ENCODE assay signal across 16 mouse cellular contexts in the genomic region with DNA sequence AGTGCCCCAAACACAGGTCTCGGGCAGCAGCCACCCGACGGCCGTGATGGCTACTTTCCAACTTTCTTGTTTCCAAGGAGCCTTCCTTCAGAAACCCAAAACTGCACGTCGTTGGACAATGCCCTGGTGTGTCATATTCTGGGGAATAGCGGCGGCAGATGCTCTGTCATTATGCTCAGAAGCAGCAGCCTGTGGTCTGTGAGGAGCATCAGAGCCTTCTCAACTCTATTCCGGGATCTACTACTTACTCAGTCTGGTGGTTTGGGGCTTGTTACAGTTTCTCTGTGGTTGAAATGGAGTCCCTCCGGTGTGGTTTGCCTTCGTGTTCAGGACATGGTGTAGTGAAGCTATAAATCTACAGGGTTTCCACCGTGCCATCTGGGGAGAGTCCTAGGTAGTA. TPM values are rescaled to one million over a fixed set of nuclear protein-coding genes. Genes with fewer than 3 reads are reported as not detected.
DNase-seq lines count a peak whose midpoint lies in the region; ATAC-seq and TF ChIP-seq lines count a peak whose summit lies in the region.
"Had no signal": no experiment of that assay in that cellular context is flagged by ENCODE, and none has a peak within 500 bp of the region (broad histone marks: within the 10 kb centered on the region; RNA-seq: fewer than 3 reads in every experiment).

No protein-coding gene starts in this region.

- no peak for TF ChIP-seq CTCF in midbrain, postnatal 0 days (IDR thresholded peaks at IDR 0.05)

- peak; percentile 5 for DNase-seq in gastrocnemius, postnatal 14 days
- no peak for DNase-seq in gastrocnemius, postnatal 36 days
- peak; percentile 44 for DNase-seq in midbrain, postnatal 0 days (ENCODE audit: low spot score)
- no peak for DNase-seq in midbrain, embryonic 11.5 days (ENCODE audit: low spot score, missing footprints)
- no peak for DNase-seq in kidney, adult 9 months
- DNase-seq: B cell, adult 2 months; heart, postnatal 4 days; kidney, adult 11 months; kidney, postnatal 36 days; thymus, postnatal 36 days had no signal

- H3K4me3 ChIP-seq in midbrain, postnatal 0 days (ENCODE audit: low read depth, low read length): no peak overlapping the region
- H3K4me3 ChIP-seq in midbrain, embryonic 11.5 days (ENCODE audit: low read depth, low read length): no peak overlapping the region
- H3K4me3 ChIP-seq in intestine, embryonic 15.5 days (replicated peaks): no peak overlapping the region
- H3K4me3 ChIP-seq: heart, embryonic 10.5 days; midbrain, embryonic 13.5 days had no signal

- H3K4me1 ChIP-seq in midbrain, postnatal 0 days (ENCODE audit: insufficient read depth, low read length): 0 out of 2 replicates have a peak, but pooled peaks cover 2% of the 10 kb centered on the region
- H3K4me1 ChIP-seq in midbrain, embryonic 11.5 days (ENCODE audit: control insufficient read depth, insufficient read depth, low read length): no peaks in the 10 kb centered on the region
- no peaks in the 10 kb centered on the region for H3K4me1 ChIP-seq in intestine, embryonic 15.5 days (replicated peaks)

- intact Hi-C loops in gastrocnemius, postnatal 14 days (cut with DNase I; ENCODE audit: low total_unique reads): no loop called here
- intact Hi-C loops in gastrocnemius, postnatal 36 days (cut with DNase I): no loop called here

- H3K4me2 ChIP-seq in midbrain, postnatal 0 days (ENCODE audit: low read depth, low read length, poor library complexity, severe bottlenecking): no peak overlapping the region
- no peak overlapping the region for H3K4me2 ChIP-seq in midbrain, embryonic 11.5 days
- H3K4me2 ChIP-seq in intestine, embryonic 15.5 days (replicated peaks): no peak overlapping the region
- H3K4me2 ChIP-seq: midbrain, embryonic 13.5 days had no signal

- ATAC-seq in midbrain, postnatal 0 days (ENCODE audit: low FRiP score): no peak
- no peak for ATAC-seq in midbrain, embryonic 11.5 days (ENCODE audit: low FRiP score)
- peak; percentile 84 for ATAC-seq in activated CD4-positive, CD25-positive, alpha-beta regulatory T cell, adult 4 months
- peak; percentile 56 for ATAC-seq in inflammation-experienced regulatory T-cells, adult 6 months
- ATAC-seq in intestine, embryonic 15.5 days: no peak
- ATAC-seq: lung, postnatal 0 days; midbrain, embryonic 13.5 days had no signal

- H3K9ac ChIP-seq in midbrain, postnatal 0 days (replicated peaks; ENCODE audit: low read length, poor library complexity, severe bottlenecking): no peak overlapping the region
- no peak overlapping the region for H3K9ac ChIP-seq in midbrain, embryonic 11.5 days (ENCODE audit: low read length)
- no peak overlapping the region for H3K9ac ChIP-seq in intestine, embryonic 15.5 days
- H3K9ac ChIP-seq: midbrain, embryonic 13.5 days had no signal

- H3K27ac ChIP-seq in midbrain, postnatal 0 days (ENCODE audit: low read depth, low read length): no peak overlapping the region
- H3K27ac ChIP-seq in midbrain, embryonic 11.5 days (ENCODE audit: low read depth, low read length): no peak overlapping the region
- no peak overlapping the region for H3K27ac ChIP-seq in intestine, embryonic 15.5 days
- H3K27ac ChIP-seq: heart, embryonic 10.5 days; midbrain, embryonic 13.5 days had no signal

- H3K9me3 ChIP-seq in midbrain, postnatal 0 days (ENCODE audit: low read length): no peaks in the 10 kb centered on the region
- no peaks in the 10 kb centered on the region for H3K9me3 ChIP-seq in midbrain, embryonic 11.5 days (ENCODE audit: control insufficient read depth, low read length)
- no peaks in the 10 kb centered on the region for H3K9me3 ChIP-seq in intestine, embryonic 15.5 days
- H3K9me3 ChIP-seq: heart, embryonic 10.5 days; midbrain, embryonic 13.5 days had no signal

- no peaks in the 10 kb centered on the region for H3K27me3 ChIP-seq in midbrain, postnatal 0 days (ENCODE audit: insufficient read depth, low read length)
- H3K27me3 ChIP-seq in midbrain, embryonic 11.5 days (ENCODE audit: control insufficient read depth, insufficient read depth, low read length): no peaks in the 10 kb centered on the region
- no peaks in the 10 kb centered on the region for H3K27me3 ChIP-seq in intestine, embryonic 15.5 days (replicated peaks)
- H3K27me3 ChIP-seq: midbrain, embryonic 13.5 days had no signal

- WGBS in midbrain, postnatal 0 days: 72% methylated on average over 12 of the region's 12 CpGs
- WGBS in midbrain, embryonic 11.5 days: 91% methylated on average over 12 of the region's 12 CpGs
- WGBS in intestine, embryonic 15.5 days: 85% methylated on average over 12 of the region's 12 CpGs

- H3K36me3 ChIP-seq in midbrain, postnatal 0 days (ENCODE audit: insufficient read depth, low read length): no peaks in the 10 kb centered on the region
- H3K36me3 ChIP-seq in midbrain, embryonic 11.5 days (ENCODE audit: control insufficient read depth, insufficient read depth, low read length): no peaks in the 10 kb centered on the region
- no peaks in the 10 kb centered on the region for H3K36me3 ChIP-seq in intestine, embryonic 15.5 days
- H3K36me3 ChIP-seq: heart, embryonic 10.5 days; midbrain, embryonic 13.5 days had no signal

RNA-seq across cellular contexts. Expression of a gene that starts 52.2 kb away (rescaled TPM):
- total RNA-seq in gastrocnemius, postnatal 14 days (2021): under 1 TPM; 0.55 to 0.59 TPM
- total RNA-seq in gastrocnemius, postnatal 36 days (2021): under 1 TPM in 1 of 2 experiments, not detected in 1; 0.32 TPM
- 30.4 and 38.7 TPM in 2 replicates for total RNA-seq in midbrain, postnatal 0 days (2014; rRNA removed)
- polyA plus RNA-seq in midbrain, postnatal 0 days (2015; fragmentation: Nextera tagmentation; extraction: Ambion mirVana): 75.0 and 75.5 TPM in 2 replicates
- 5.1 and 5.2 TPM in 2 replicates for polyA plus RNA-seq in midbrain, embryonic 11.5 days (2014; fragmentation: Nextera tagmentation; extraction: Ambion mirVana)
- 1 to 10 TPM; 4.8 to 5.0 TPM for polyA plus RNA-seq in activated CD4-positive, CD25-positive, alpha-beta regulatory T cell, adult 4 months (2017; shearing (Covaris generic))
- polyA plus RNA-seq in inflammation-experienced regulatory T-cells, adult 6 months (2017; shearing (Covaris generic)): 1 to 10 TPM; 4.6 to 5.7 (median 5.6) TPM
- 2.7 and 2.9 TPM in 2 replicates for polyA plus RNA-seq in intestine, embryonic 15.5 days (2015; fragmentation: Nextera tagmentation; extraction: Ambion mirVana)

RNA-seq across cellular contexts. Expression of a gene that starts 52.4 kb away (rescaled TPM):
- total RNA-seq in gastrocnemius, postnatal 14 days (2021): 1 to 10 TPM; 5.7 to 6.4 TPM
- total RNA-seq in gastrocnemius, postnatal 36 days (2021): 1 to 10 TPM; 3.3 to 4.1 TPM
- 19.3 and 20.9 TPM in 2 replicates for total RNA-seq in midbrain, postnatal 0 days (2014; rRNA removed)
- polyA plus RNA-seq in midbrain, postnatal 0 days (2015; fragmentation: Nextera tagmentation; extraction: Ambion mirVana): 25.1 and 25.5 TPM in 2 replicates
- 34.8 and 38.1 TPM in 2 replicates for polyA plus RNA-seq in midbrain, embryonic 11.5 days (2014; fragmentation: Nextera tagmentation; extraction: Ambion mirVana)
- 10 to 100 TPM; 17.3 to 18.7 TPM for polyA plus RNA-seq in activated CD4-positive, CD25-positive, alpha-beta regulatory T cell, adult 4 months (2017; shearing (Covaris generic))
- 10 to 100 TPM; 16.4 to 21.3 (median 19.2) TPM for polyA plus RNA-seq in inflammation-experienced regulatory T-cells, adult 6 months (2017; shearing (Covaris generic))
- 40.6 and 42.4 TPM in 2 replicates for polyA plus RNA-seq in intestine, embryonic 15.5 days (2015; fragmentation: Nextera tagmentation; extraction: Ambion mirVana)

Comparison
In these comparisons a context has a peak if more than half of its experiments do, and no peak if none do; other contexts are left out.
1. DNase-seq: peak in gastrocnemius, postnatal 14 days (single experiment) and midbrain, postnatal 0 days (single experiment); none in gastrocnemius, postnatal 36 days (0 of 2), midbrain, embryonic 11.5 days (single experiment) and kidney, adult 9 months (single experiment).
2. RNA of a gene that starts 52.2 kb away (polyA plus RNA-seq): 75.0 to 75.5 TPM in midbrain, postnatal 0 days; 4.6 to 5.7 TPM in inflammation-experienced regulatory T-cells, adult 6 months, 5.1 to 5.2 TPM in midbrain, embryonic 11.5 days, 4.8 to 5.0 TPM in activated CD4-positive, CD25-positive, alpha-beta regulatory T cell, adult 4 months and 2.7 to 2.9 TPM in intestine, embryonic 15.5 days; every median in the first group is over 10 times any median in the second.
3. ATAC-seq: peak in activated CD4-positive, CD25-positive, alpha-beta regulatory T cell, adult 4 months (single experiment) and inflammation-experienced regulatory T-cells, adult 6 months (single experiment); none in midbrain, postnatal 0 days (single experiment), midbrain, embryonic 11.5 days (single experiment) and intestine, embryonic 15.5 days (single experiment).